Mouse (Mus musculus) embryo, embryonic 10.5 days (tissue): ENCODE measurements around the gene Btbd18.

Source experiments
- DNase-seq: peaks from one replicate; pipeline ENCODE4 v3.0.0-alpha.2; 2015; ENCODE audit warnings: low spot score

The Btbd18 gene

GRCm38 (mm10) chr2:84658806-84659205 lies at the start of gene Btbd18:
TSS of gene Btbd18 (plus strand) at chr2:84659079.
- no peak for DNase-seq

GRCm38 (mm10) chr2:84612764-84613163 lies 46.1 kb upstream of the Btbd18 start:
- DNase-seq, result no peak

GRCm38 (mm10) chr2:84617637-84618515 lies 41.0 kb upstream of the Btbd18 start:
- peak; percentile 72 for DNase-seq

- no peak for DNase-seq
Observed at GRCm38 (mm10) chr2:84618914-84619313, 40.0 kb upstream of the Btbd18 start.

- DNase-seq, result no peak
Observed at GRCm38 (mm10) chr2:84619646-84620340, 39.1 kb upstream of the Btbd18 start.

- DNase-seq, result no peak
Observed at GRCm38 (mm10) chr2:84622668-84623067, 36.2 kb upstream of the Btbd18 start.

- DNase-seq, result no peak
Observed at GRCm38 (mm10) chr2:84623428-84624119, 35.3 kb upstream of the Btbd18 start.

- DNase-seq, result no peak
Observed at GRCm38 (mm10) chr2:84624201-84624600, 34.7 kb upstream of the Btbd18 start.

- no peak for DNase-seq
Observed at GRCm38 (mm10) chr2:84626366-84626975, 32.4 kb upstream of the Btbd18 start.

GRCm38 (mm10) chr2:84627036-84627435 lies 31.8 kb upstream of the Btbd18 start:
- DNase-seq, result no peak

- no peak for DNase-seq
Observed at GRCm38 (mm10) chr2:84632001-84632400, 26.9 kb upstream of the Btbd18 start.

GRCm38 (mm10) chr2:84632999-84633398 lies 25.9 kb upstream of the Btbd18 start:
- DNase-seq, result peak; percentile 74

GRCm38 (mm10) chr2:84634006-84634405 lies 24.9 kb upstream of the Btbd18 start:
- no peak for DNase-seq

- peak; percentile 63 for DNase-seq
Observed at GRCm38 (mm10) chr2:84634934-84635482, 23.9 kb upstream of the Btbd18 start.

GRCm38 (mm10) chr2:84635611-84636010 lies 23.3 kb upstream of the Btbd18 start:
- peak; percentile 79 for DNase-seq

GRCm38 (mm10) chr2:84636231-84636741 lies 22.6 kb upstream of the Btbd18 start:
- DNase-seq, result peak; percentile 79

GRCm38 (mm10) chr2:84637452-84638165 lies 21.3 kb upstream of the Btbd18 start:
- peak; percentile 39 for DNase-seq

- no peak for DNase-seq
Observed at GRCm38 (mm10) chr2:84638428-84639220, 20.3 kb upstream of the Btbd18 start.

- no peak for DNase-seq
Observed at GRCm38 (mm10) chr2:84640833-84641232, 18.0 kb upstream of the Btbd18 start.

GRCm38 (mm10) chr2:84646138-84646537 lies 12.7 kb upstream of the Btbd18 start:
- no peak for DNase-seq
